Mouse (Mus musculus) limb, embryonic 10.5 days (tissue): ENCODE results near the gene Camta1. TPM values are rescaled to one million over a fixed set of nuclear protein-coding genes. Genes with fewer than 3 reads are reported as not detected.

Experiments
- DNase-seq: peaks from one replicate; pipeline ENCODE4 v3.0.0-alpha.2; 2017; ENCODE audit warnings: low spot score
- H3K27ac ChIP-seq: fragments of 300-500 bp; sonication (generic); 2 replicates; pipeline ENCODE4 v1.5.1; 2016; ENCODE audit warnings: mild to moderate bottlenecking
- H3K27me3 ChIP-seq: fragments of 300-500 bp; sonication (generic); 2 replicates; pipeline ENCODE4 v1.6.1; 2016; ENCODE audit warnings: low read depth, mild to moderate bottlenecking; ENCODE audit not compliant: poor library complexity, severe bottlenecking
- H3K36me3 ChIP-seq: fragments of 300-500 bp; sonication (generic); 2 replicates; pipeline ENCODE4 v1.6.1; 2016; ENCODE audit warnings: mild to moderate bottlenecking, moderate library complexity
- H3K4me1 ChIP-seq: fragments of 300-500 bp; sonication (generic); 2 replicates; pipeline ENCODE4 v1.6.1; 2016
- H3K4me3 ChIP-seq: fragments of 300-500 bp; sonication (generic); 2 replicates; pipeline ENCODE4 v1.5.1; 2016; ENCODE audit warnings: mild to moderate bottlenecking, moderate library complexity
- H3K9me3 ChIP-seq: fragments of 300-500 bp; sonication (generic); replicated peaks from 2 replicates; pipeline ENCODE4 v1.6.1; 2016; ENCODE audit warnings: mild to moderate bottlenecking
- WGBS: fragments of 180-500 bp; shearing (Covaris S2); methylation state at CpG from one replicate; pipeline ENCODE4 v1.1.7; 2016; 5-methylcytosine and 5-hydroxymethylcytosine counted together
- polyA plus RNA-seq: library from polyadenylated mRNA; unstranded; fragments of >200 nt; fragmentation: Nextera tagmentation; extraction: Ambion mirVana; gene quantifications from 2 replicates; pipeline ENCODE4 v1.2.1, GENCODE M21; 2016

Camta1 gene
- polyA plus RNA-seq, 1 experiment from 2014 or later, result 102 TPM

GRCm38 (mm10) chr4:151528436-151528835 lies 333.2 kb downstream of the Camta1 start:
- Histone ChIP-seq H3K4me1 (peaks cover 4% of the 10 kb centered on the region; the same call in 1 of the 2 replicates), H3K4me3 (no peak overlapping the region), H3K27ac (no peak overlapping the region), H3K9me3 (no peaks in the 10 kb centered on the region), H3K36me3 (no peaks in the 10 kb centered on the region), H3K27me3 (no peaks in the 10 kb centered on the region)
- no peak for DNase-seq
- 95% methylated on average over 4 of the region's 4 CpGs for WGBS

DNA sequence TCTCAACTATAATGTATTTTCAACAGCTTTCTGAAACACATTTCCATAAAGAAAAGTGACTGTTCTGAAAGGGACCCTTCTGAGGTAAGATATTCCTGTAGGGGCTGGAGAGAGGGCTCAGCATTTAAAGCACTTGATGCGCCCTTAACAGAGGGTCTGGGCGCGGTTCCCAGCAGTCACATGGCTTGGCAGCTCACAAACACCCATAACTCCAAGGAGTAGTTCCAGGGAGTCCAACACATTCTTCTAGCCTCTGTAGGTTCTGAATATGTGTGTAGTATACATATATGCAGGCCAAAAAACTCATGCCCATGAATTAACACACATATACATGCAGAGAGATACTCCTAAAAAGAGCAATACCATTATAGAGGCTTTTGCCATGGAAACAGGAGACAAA lies 333.9 kb downstream of the Camta1 start:
- WGBS, result 95% methylated on average over 3 of the region's 3 CpGs

DNA sequence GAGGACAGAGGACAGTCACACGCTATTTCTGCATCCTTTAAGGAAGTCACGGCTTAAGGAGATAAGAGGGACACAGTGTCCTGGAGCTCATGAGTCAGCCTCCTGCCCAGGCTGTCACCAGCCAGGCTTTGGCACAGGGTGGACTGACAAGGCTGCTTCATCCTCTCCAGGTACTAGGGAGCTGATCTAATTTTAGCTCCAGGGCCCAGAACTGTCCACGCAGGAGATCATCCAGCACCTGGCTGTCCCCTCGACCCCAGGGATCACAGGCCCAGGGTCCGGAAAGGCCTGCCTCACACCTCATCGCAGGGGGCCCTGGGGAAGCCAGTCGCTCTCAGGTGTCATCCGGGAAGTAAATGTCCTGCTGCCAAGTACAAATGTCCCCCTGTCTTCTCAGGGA lies 341.6 kb downstream of the Camta1 start:
- H3K4me3 ChIP-seq, result no peak overlapping the region
- no peak for DNase-seq
- H3K27ac ChIP-seq, result no peak overlapping the region
- H3K9me3 ChIP-seq, result no peaks in the 10 kb centered on the region
- H3K27me3 ChIP-seq, result peaks cover 5% of the 10 kb centered on the region; the same call in 1 of the 2 replicates
- H3K36me3 ChIP-seq, result no peaks in the 10 kb centered on the region
- WGBS, result 11% methylated on average over 8 of the region's 8 CpGs
- peaks cover 14% of the 10 kb centered on the region for H3K4me1 ChIP-seq

More for the DNA sequence above, 333.9 kb downstream of the Camta1 start:
- no peaks in the 10 kb centered on the region for H3K36me3 ChIP-seq
- no peak overlapping the region for H3K4me3 ChIP-seq
- H3K4me1 ChIP-seq, result no peaks in the 10 kb centered on the region
- H3K27ac ChIP-seq, result no peak overlapping the region
- DNase-seq, result no peak
- no peaks in the 10 kb centered on the region for H3K9me3 ChIP-seq
- no peaks in the 10 kb centered on the region for H3K27me3 ChIP-seq

GRCm38 (mm10) chr4:151519011-151519410 lies 342.7 kb downstream of the Camta1 start:
- no peaks in the 10 kb centered on the region for H3K9me3 ChIP-seq
- H3K27ac ChIP-seq, result no peak overlapping the region
- H3K36me3 ChIP-seq, result no peaks in the 10 kb centered on the region
- no peak for DNase-seq
- peaks cover 5% of the 10 kb centered on the region; the same call in 1 of the 2 replicates for H3K27me3 ChIP-seq
- 80% methylated on average over 7 of the region's 7 CpGs for WGBS
- no peak overlapping the region for H3K4me3 ChIP-seq
- peaks cover 14% of the 10 kb centered on the region for H3K4me1 ChIP-seq

DNA sequence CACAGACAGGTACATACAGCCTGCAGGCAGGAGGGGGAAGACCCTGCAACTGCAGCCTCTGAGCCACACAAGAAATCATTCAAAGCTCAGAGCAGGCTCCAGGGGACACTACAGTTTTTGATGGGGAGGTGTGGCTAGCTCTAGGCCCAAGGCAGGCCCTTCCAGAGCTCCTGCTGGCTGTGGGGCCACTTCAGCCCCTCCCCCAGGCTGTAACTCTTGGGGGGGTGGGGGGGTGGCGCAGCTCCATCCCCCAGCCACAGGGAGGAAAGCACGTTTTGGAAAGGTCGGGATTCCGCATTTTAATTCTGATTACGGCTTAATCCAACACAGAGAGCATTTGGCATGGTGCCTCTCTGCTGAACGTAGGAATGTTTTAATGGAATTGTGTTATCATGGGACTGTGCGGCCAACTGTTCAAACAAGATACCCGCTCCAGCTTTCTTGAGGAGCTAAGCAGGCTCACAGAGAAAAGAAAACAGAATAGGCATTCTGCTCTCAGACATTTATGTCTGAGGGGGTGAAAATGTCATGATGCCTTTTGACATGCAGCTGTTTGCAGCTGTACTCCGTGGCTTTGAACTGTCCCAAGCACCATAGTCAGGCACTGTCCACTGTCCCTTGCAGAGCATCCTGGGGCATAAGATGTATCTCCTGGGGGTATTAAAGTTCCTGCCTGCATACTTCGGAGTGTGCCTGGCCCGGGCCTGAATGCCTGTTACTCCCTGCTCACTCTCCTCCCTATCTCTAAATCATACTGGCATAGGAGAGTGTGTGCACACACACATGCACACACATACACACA lies 344.5 kb downstream of the Camta1 start:
- WGBS, result 48% methylated on average over 11 of the region's 11 CpGs

GRCm38 (mm10) chr4:151515316-151515715 lies 346.4 kb downstream of the Camta1 start:
- no peaks in the 10 kb centered on the region for H3K9me3 ChIP-seq
- WGBS, result 90% methylated on average over 5 of the region's 5 CpGs
- peaks cover 14% of the 10 kb centered on the region for H3K4me1 ChIP-seq
- no peak overlapping the region for H3K27ac ChIP-seq
- peaks cover 4% of the 10 kb centered on the region; the same call in 1 of the 2 replicates for H3K27me3 ChIP-seq
- no peak overlapping the region for H3K4me3 ChIP-seq
- H3K36me3 ChIP-seq, result no peaks in the 10 kb centered on the region
- no peak for DNase-seq

More for the DNA sequence above, 344.5 kb downstream of the Camta1 start:
- H3K4me3 ChIP-seq, result no peak overlapping the region
- DNase-seq, result no peak
- H3K27me3 ChIP-seq, result peaks cover 5% of the 10 kb centered on the region; the same call in 1 of the 2 replicates
- H3K4me1 ChIP-seq, result peaks cover 14% of the 10 kb centered on the region
- H3K9me3 ChIP-seq, result no peaks in the 10 kb centered on the region
- H3K27ac ChIP-seq, result no peak overlapping the region
- no peaks in the 10 kb centered on the region for H3K36me3 ChIP-seq

DNA sequence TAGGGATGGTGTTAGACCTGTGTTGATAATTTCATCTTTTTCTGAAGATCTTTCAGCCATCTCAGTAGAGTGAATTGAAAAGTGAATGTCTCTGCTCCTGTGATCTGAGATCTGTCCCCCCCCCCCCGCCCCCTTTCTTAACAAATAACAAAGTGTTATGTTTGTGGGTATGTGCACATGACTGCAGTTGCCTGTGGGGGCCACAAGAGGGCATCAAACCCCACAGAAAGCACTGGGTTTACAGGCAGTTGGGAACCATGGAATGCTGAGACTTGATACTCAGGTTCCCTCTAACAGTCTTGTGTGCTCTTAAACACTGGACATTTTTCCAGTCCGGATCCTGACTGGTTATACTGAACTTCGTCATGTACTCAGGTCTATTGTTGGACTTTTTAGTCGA lies 350.6 kb downstream of the Camta1 start:
- H3K4me3 ChIP-seq, result no peak overlapping the region
- no peaks in the 10 kb centered on the region for H3K36me3 ChIP-seq
- WGBS, result 90% methylated on average over 4 of the region's 4 CpGs
- DNase-seq, result no peak
- 0 out of 2 replicates have a peak, but pooled peaks cover 2% of the 10 kb centered on the region for H3K4me1 ChIP-seq
- H3K27me3 ChIP-seq, result no peaks in the 10 kb centered on the region
- H3K9me3 ChIP-seq, result no peaks in the 10 kb centered on the region
- no peak overlapping the region for H3K27ac ChIP-seq

GRCm38 (mm10) chr4:151510417-151510816 lies 351.3 kb downstream of the Camta1 start:
- peak; percentile 50 for DNase-seq
- Histone ChIP-seq H3K27ac (no peak overlapping the region), H3K9me3 (no peaks in the 10 kb centered on the region), H3K36me3 (no peaks in the 10 kb centered on the region), H3K4me3 (no peak overlapping the region), H3K27me3 (no peaks in the 10 kb centered on the region), H3K4me1 (0 out of 2 replicates have a peak, but pooled peaks cover 2% of the 10 kb centered on the region)
- 33% methylated on average over 4 of the region's 4 CpGs for WGBS

DNA sequence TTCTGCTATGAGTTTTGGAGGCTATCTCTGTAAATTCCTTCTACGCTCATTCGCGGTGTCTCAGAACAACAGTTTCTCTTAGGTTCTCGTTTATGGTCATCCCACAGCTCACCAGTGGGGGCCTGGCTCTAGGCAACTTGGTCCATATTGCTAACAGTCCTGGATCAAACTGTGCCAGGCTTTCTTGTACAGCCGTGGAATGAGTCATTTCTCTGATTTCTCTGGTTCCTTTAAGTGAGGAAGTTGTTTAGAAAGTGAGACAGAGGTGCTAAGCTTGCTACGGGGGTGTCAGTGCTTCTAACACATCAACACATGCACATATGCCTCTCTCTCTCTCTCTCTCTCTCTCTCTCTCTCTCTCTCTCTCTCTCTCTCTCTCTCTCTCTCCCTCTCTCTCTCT lies 355.0 kb downstream of the Camta1 start:
- H3K36me3 ChIP-seq, result no peaks in the 10 kb centered on the region
- no peaks in the 10 kb centered on the region for H3K9me3 ChIP-seq
- H3K27ac ChIP-seq, result no peak overlapping the region
- H3K27me3 ChIP-seq, result no peaks in the 10 kb centered on the region
- no peak for DNase-seq
- WGBS, result 83% methylated on average over 6 of the region's 6 CpGs
- 0 out of 2 replicates have a peak, but pooled peaks cover 2% of the 10 kb centered on the region for H3K4me1 ChIP-seq
- no peak overlapping the region for H3K4me3 ChIP-seq

- H3K27me3 ChIP-seq, result no peaks in the 10 kb centered on the region
- WGBS, result 81% methylated on average over 5 of the region's 5 CpGs
- H3K27ac ChIP-seq, result no peak overlapping the region
- no peaks in the 10 kb centered on the region; the same call in 1 of the 2 replicates for H3K9me3 ChIP-seq
- DNase-seq, result no peak
- H3K4me3 ChIP-seq, result no peak overlapping the region
- peaks cover 11% of the 10 kb centered on the region for H3K4me1 ChIP-seq
- H3K36me3 ChIP-seq, result no peaks in the 10 kb centered on the region
These were observed 363.0 kb downstream of the Camta1 start for GRCm38 (mm10) chr4:151498481-151499276.

GRCm38 (mm10) chr4:151496581-151496980 lies 365.1 kb downstream of the Camta1 start:
- 95% methylated on average over 5 of the region's 5 CpGs for WGBS
- peaks cover 11% of the 10 kb centered on the region for H3K4me1 ChIP-seq

GRCm38 (mm10) chr4:151495276-151495882 lies 366.3 kb downstream of the Camta1 start:
- Histone ChIP-seq H3K4me3 (no peak overlapping the region), H3K4me1 (peaks cover 11% of the 10 kb centered on the region), H3K36me3 (no peaks in the 10 kb centered on the region), H3K27me3 (no peaks in the 10 kb centered on the region), H3K9me3 (no peaks in the 10 kb centered on the region; the same call in 1 of the 2 replicates), H3K27ac (no peak overlapping the region)
- 57% methylated on average over 11 of the region's 11 CpGs for WGBS
- peak; percentile 34 for DNase-seq

More at GRCm38 (mm10) chr4:151496581-151496980, 365.1 kb downstream of the Camta1 start:
- Histone ChIP-seq H3K27ac (no peak overlapping the region), H3K36me3 (no peaks in the 10 kb centered on the region), H3K4me3 (no peak overlapping the region), H3K9me3 (no peaks in the 10 kb centered on the region; the same call in 1 of the 2 replicates), H3K27me3 (no peaks in the 10 kb centered on the region)
- DNase-seq, result no peak
